Mouse (Mus musculus) embryonic facial prominence, embryonic 10.5 days (tissue): ENCODE results near the gene Zfp746. TPM values are rescaled to one million over a fixed set of nuclear protein-coding genes. Genes with fewer than 3 reads are reported as not detected.

ENCODE experiments used
- DNase-seq: peaks from one replicate; pipeline ENCODE4 v3.0.0-alpha.2; 2017; ENCODE audit warnings: low spot score
- H3K27ac ChIP-seq: fragments of 300-500 bp; sonication (generic); replicated peaks from 2 replicates; pipeline ENCODE4 v1.5.1; 2016; ENCODE audit warnings: mild to moderate bottlenecking
- H3K27me3 ChIP-seq: fragments of 300-500 bp; sonication (generic); replicated peaks from 2 replicates; pipeline ENCODE4 v1.6.1; 2016; ENCODE audit warnings: low read depth, mild to moderate bottlenecking; ENCODE audit not compliant: poor library complexity, severe bottlenecking
- H3K36me3 ChIP-seq: fragments of 300-500 bp; sonication (generic); replicated peaks from 2 replicates; pipeline ENCODE4 v1.6.1; 2016; ENCODE audit warnings: mild to moderate bottlenecking, moderate library complexity
- H3K4me1 ChIP-seq: fragments of 300-500 bp; sonication (generic); 2 replicates; pipeline ENCODE4 v1.6.1; 2016
- H3K4me3 ChIP-seq: fragments of 300-500 bp; sonication (generic); 2 replicates; pipeline ENCODE4 v1.5.1; 2016; ENCODE audit warnings: mild to moderate bottlenecking, moderate library complexity
- H3K9me3 ChIP-seq: fragments of 300-500 bp; sonication (generic); 2 replicates; pipeline ENCODE4 v1.6.1; 2016; ENCODE audit warnings: mild to moderate bottlenecking
- WGBS: fragments of 180-500 bp; shearing (Covaris S2); methylation state at CpG from one replicate; pipeline ENCODE4 v1.1.7; 2016; 5-methylcytosine and 5-hydroxymethylcytosine counted together
- microRNA-seq: library from miRNA; unstranded; fragments of <30 nt; microRNA quantifications from one replicate; pipeline ENCODE4, GENCODE M21; 2017
- polyA plus RNA-seq: library from polyadenylated mRNA; unstranded; fragments of >200 nt; fragmentation: Nextera tagmentation; extraction: Ambion mirVana; gene quantifications from 2 replicates; pipeline ENCODE4 v1.2.1, GENCODE M21; 2016

Zfp746 gene
- polyA plus RNA-seq, 1 experiment from 2014 or later = 21.6 TPM

DNA sequence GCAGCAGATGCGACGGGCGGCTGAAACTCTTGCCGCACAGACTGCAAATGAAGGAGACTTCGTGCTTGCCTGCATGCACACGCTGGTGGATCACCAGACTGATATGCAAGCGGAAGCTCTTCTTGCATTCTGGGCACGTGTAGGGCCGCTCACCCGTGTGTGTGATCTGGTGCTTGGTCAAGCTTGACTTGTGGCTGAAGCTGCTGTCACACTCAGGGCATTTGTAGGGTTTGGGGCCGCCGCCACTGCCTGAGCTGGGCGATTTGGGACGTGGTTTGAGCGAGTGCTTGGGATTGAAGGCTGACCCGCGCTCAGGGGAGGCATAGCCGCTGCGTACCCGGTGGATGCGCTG, 61.4 kb downstream of the Zfp746 start:
- H3K9me3 ChIP-seq = peaks cover 23% of the 10 kb centered on the region
- 76% methylated on average over 21 of the region's 21 CpGs for WGBS
- H3K4me1 ChIP-seq = 0 out of 2 replicates have a peak, but pooled peaks cover 4% of the 10 kb centered on the region
- peaks cover 11% of the 10 kb centered on the region; the same call in 1 of the 2 replicates for H3K27me3 ChIP-seq
- peak; percentile 16 for DNase-seq
- H3K27ac ChIP-seq = no peak overlapping the region
- H3K4me3 ChIP-seq = no peak overlapping the region
- H3K36me3 ChIP-seq = peaks cover 87% of the 10 kb centered on the region

GRCm38 (mm10) chr6:48024330-48024993, 61.9 kb downstream of the Zfp746 start:
- WGBS = 78% methylated on average over 43 of the region's 43 CpGs
- Histone ChIP-seq H3K4me3 (no peak overlapping the region), H3K4me1 (0 out of 2 replicates have a peak, but pooled peaks cover 4% of the 10 kb centered on the region), H3K27me3 (peaks cover 11% of the 10 kb centered on the region; the same call in 1 of the 2 replicates), H3K9me3 (peaks cover 23% of the 10 kb centered on the region), H3K36me3 (peaks cover 82% of the 10 kb centered on the region), H3K27ac (no peak overlapping the region)
- peak; percentile 22 for DNase-seq

DNA sequence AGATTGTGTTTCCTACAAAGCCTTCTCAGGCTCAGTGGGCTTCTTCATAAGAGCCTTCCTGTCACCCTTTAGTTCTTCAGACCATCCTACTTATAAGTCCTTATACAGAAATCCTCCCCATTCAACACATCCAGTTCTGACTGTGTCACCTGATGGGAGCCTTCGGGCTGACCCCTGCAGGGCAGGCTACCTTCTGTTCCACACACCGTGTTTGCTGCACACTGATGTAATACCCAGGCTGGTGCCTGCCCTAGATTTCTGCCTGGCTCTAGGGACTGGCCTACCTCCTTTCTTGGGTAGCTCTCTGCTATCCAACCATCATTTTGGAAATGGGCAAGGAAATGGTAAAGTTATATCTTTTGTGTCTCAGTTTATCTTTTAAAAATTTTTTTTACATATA, 63.7 kb downstream of the Zfp746 start:
- no peak for DNase-seq
- Histone ChIP-seq H3K4me1 (0 out of 2 replicates have a peak, but pooled peaks cover 4% of the 10 kb centered on the region), H3K27ac (no peak overlapping the region), H3K4me3 (no peak overlapping the region), H3K27me3 (peaks cover 11% of the 10 kb centered on the region; the same call in 1 of the 2 replicates), H3K9me3 (peaks cover 23% of the 10 kb centered on the region), H3K36me3 (peaks cover 70% of the 10 kb centered on the region)
- 81% methylated on average over 2 of the region's 2 CpGs for WGBS

GRCm38 (mm10) chr6:48021678-48022077, 64.7 kb downstream of the Zfp746 start:
- peaks cover 23% of the 10 kb centered on the region for H3K9me3 ChIP-seq
- WGBS = 80% methylated on average over 1 of the region's 1 CpGs
- H3K4me1 ChIP-seq = 0 out of 2 replicates have a peak, but pooled peaks cover 4% of the 10 kb centered on the region
- H3K36me3 ChIP-seq = peaks cover 60% of the 10 kb centered on the region
- peaks cover 11% of the 10 kb centered on the region; the same call in 1 of the 2 replicates for H3K27me3 ChIP-seq
- H3K27ac ChIP-seq = no peak overlapping the region
- no peak overlapping the region for H3K4me3 ChIP-seq
- no peak for DNase-seq

GRCm38 (mm10) chr6:48020006-48020405, 66.4 kb downstream of the Zfp746 start:
- no peak overlapping the region for H3K4me3 ChIP-seq
- 0 out of 2 replicates have a peak, but pooled peaks cover 4% of the 10 kb centered on the region for H3K27me3 ChIP-seq
- H3K36me3 ChIP-seq = peaks cover 44% of the 10 kb centered on the region
- peaks cover 8% of the 10 kb centered on the region for H3K4me1 ChIP-seq
- peaks cover 14% of the 10 kb centered on the region for H3K9me3 ChIP-seq
- no peak for DNase-seq
- no peak overlapping the region for H3K27ac ChIP-seq
- WGBS = 76% methylated on average over 2 of the region's 2 CpGs

GRCm38 (mm10) chr6:48016841-48017240, 69.6 kb downstream of the Zfp746 start:
- 91% methylated on average over 9 of the region's 9 CpGs for WGBS
- Histone ChIP-seq H3K4me3 (no peak overlapping the region), H3K36me3 (peaks cover 13% of the 10 kb centered on the region), H3K9me3 (no peaks in the 10 kb centered on the region), H3K4me1 (peaks cover 8% of the 10 kb centered on the region), H3K27ac (no peak overlapping the region), H3K27me3 (no peaks in the 10 kb centered on the region)
- DNase-seq = no peak

- Histone ChIP-seq H3K9me3 (no peaks in the 10 kb centered on the region), H3K4me3 (peak overlapping the region; percentile 59), H3K4me1 (peaks cover 10% of the 10 kb centered on the region), H3K27me3 (no peaks in the 10 kb centered on the region), H3K27ac (peak overlapping the region; percentile 83), H3K36me3 (peaks cover 6% of the 10 kb centered on the region)
- WGBS = under 1% methylated on average over 24 of the region's 24 CpGs
- DNase-seq = peak; percentile 92
These were observed 70.3 kb downstream of the Zfp746 start for GRCm38 (mm10) chr6:48016090-48016521.

Small RNA genes lying within 50 kb of the gene (microRNA-seq; reads per million reads assigned to microRNA genes)
- not detected for gene Gm24563

Other genes with a start within 250 kb of the Zfp746 start
- 17.9 and 18.5 TPM in 2 replicates for gene Zfp282, start 209.4 kb downstream of the Zfp746 start, polyA plus RNA-seq
- gene Zfp212, start 166.1 kb downstream of the Zfp746 start, polyA plus RNA-seq = 21.6 and 23.6 TPM in 2 replicates
- gene Zfp956, start 133.2 kb downstream of the Zfp746 start, polyA plus RNA-seq = 7.5 and 9.2 TPM in 2 replicates
- gene Zfp777, start 37.7 kb downstream of the Zfp746 start, polyA plus RNA-seq = 12.4 and 13.4 TPM in 2 replicates